Mouse (Mus musculus) lung, postnatal 0 days (tissue): ENCODE measurements around the gene Il1rapl1.

Experiments used
- CTCF ChIP-seq: IDR thresholded peaks from 2 replicates; pipeline ENCODE4 v1.5.1; 2016; ENCODE audit warnings: antibody characterized with exemption, mild to moderate bottlenecking
- EP300 ChIP-seq: IDR thresholded peaks from 2 replicates; pipeline ENCODE4 v1.6.1; 2016; ENCODE audit warnings: antibody characterized with exemption, mild to moderate bottlenecking, control low read depth

DNA sequence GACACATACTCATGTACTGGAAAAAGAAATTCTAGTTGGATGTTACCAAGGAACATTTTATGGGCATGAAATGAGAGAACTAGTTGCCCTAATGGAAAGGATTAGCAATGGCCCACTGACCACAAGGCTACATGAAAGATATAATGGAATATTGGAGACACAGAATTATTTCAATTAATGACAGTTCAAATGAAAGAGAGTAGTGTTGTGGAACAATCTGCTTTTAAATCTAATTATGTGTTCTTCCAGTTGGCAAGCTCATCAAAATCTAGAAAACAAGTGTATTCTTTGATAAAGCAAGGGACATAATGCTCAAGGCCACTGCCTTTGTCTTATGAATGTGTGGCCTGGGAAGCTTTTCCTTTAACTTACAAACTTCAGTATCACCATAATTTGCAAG, 1113.1 kb downstream of the Il1rapl1 start:
- no peak for TF ChIP-seq CTCF
- TF ChIP-seq EP300, result no peak
